Mouse (Mus musculus): ENCODE measurements around the gene 4430402I18Rik. TPM values are rescaled to one million over a fixed set of nuclear protein-coding genes. Genes with fewer than 3 reads are reported as not detected.

Gene 4430402I18Rik
- polyA plus RNA-seq, 1 experiment from 2014 or later = 0.23 TPM

DNA sequence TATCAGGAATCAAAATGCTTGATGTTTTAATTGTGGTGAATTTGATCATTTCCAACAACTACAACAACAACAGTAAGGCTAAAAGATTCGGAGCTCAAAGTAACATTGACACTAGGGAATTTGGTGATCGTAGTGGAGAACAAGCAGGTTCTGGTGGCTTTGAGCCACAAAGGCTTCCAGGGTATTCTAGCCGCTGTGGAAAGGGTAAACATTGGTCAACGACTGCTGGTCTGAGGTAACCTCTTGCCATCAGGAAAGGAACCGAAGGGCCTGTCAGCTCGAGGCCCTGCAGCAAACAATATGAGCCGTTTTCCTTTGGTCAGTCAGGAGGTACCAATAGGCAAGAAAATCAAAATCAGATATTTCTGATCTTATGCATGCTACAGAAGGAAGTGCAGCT, 15.0 kb upstream of the 4430402I18Rik start:
- H3K4me2 ChIP-seq (ENCODE audit: low read length) = no peak overlapping the region

DNA sequence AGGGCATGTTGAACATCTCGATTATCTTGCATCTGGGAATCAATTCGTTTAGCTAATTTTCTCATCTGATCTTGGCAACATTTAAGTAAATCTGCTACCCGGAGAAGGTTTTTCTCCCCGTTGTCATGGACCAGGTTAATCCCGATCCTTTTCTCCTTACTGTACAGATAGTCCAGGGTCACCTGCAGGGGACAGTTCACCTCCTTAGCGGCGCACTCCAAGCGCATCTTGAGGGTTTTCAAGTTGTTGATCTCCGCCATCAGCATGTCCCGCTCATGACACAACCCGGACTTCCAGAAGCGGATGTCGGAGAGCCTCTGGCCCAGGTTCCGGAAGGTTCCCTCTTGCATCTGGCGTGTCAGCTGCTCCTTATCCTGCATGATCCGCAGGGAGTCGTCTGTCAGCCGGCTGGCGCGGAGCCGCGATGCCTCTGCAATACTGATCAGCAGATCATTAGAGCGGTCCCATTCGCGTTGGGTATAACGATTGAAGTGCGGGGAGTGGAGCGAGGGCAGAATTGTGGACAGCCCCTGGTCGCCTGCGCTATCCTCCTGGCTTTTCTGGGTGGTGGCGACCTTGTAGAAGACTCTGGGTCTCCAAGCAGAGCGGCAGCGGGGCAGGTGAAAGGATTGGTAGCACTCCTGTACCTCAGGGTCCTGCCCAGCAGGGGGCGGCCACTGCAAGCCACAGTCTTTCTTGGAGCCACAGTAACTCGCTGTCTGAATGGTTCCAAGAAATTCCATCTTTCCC, 7.4 kb upstream of the 4430402I18Rik start:
- 18% methylated on average over 35 of the region's 35 CpGs for WGBS
- H3K9me3 ChIP-seq (ENCODE audit: control insufficient read depth, low read length) = no peaks in the 10 kb centered on the region
- ATAC-seq (replicated peaks; ENCODE audit: low FRiP score, low TSS enrichment, low read depth) = peak; percentile 76
- DNase-seq (ENCODE audit: low spot score) = peak; percentile 90
- no peaks in the 10 kb centered on the region for H3K4me1 ChIP-seq (replicated peaks; ENCODE audit: control insufficient read depth, insufficient read depth, low read length)
- H3K27ac ChIP-seq (ENCODE audit: low read depth) = no peak overlapping the region
- H3K27me3 ChIP-seq (replicated peaks; ENCODE audit: control insufficient read depth, insufficient read depth, low read length) = peaks cover 7% of the 10 kb centered on the region; the same call in 1 of the 2 replicates
- peak overlapping the region; percentile 57 for H3K4me2 ChIP-seq (ENCODE audit: low read length)
- H3K9ac ChIP-seq (ENCODE audit: low read length) = no peak overlapping the region
- peak overlapping the region; percentile 26 for H3K4me3 ChIP-seq (ENCODE audit: low read depth, low read length)
- no peaks in the 10 kb centered on the region for H3K36me3 ChIP-seq (ENCODE audit: control insufficient read depth, insufficient read depth, low read length)

More for the DNA sequence above, 15.0 kb upstream of the 4430402I18Rik start:
- no peaks in the 10 kb centered on the region for H3K9me3 ChIP-seq (ENCODE audit: control insufficient read depth, low read length)
- ATAC-seq (replicated peaks; ENCODE audit: low FRiP score, low TSS enrichment, low read depth) (no peak), DNase-seq (ENCODE audit: low spot score) (no peak)
- H3K4me1 ChIP-seq (replicated peaks; ENCODE audit: control insufficient read depth, insufficient read depth, low read length) = no peaks in the 10 kb centered on the region
- H3K27ac ChIP-seq (ENCODE audit: low read depth) = no peak overlapping the region
- H3K27me3 ChIP-seq (replicated peaks; ENCODE audit: control insufficient read depth, insufficient read depth, low read length) = no peaks in the 10 kb centered on the region
- no peak overlapping the region for H3K9ac ChIP-seq (ENCODE audit: low read length)
- no peaks in the 10 kb centered on the region for H3K36me3 ChIP-seq (ENCODE audit: control insufficient read depth, insufficient read depth, low read length)
- 62% methylated on average over 7 of the region's 7 CpGs for WGBS
- H3K4me3 ChIP-seq (ENCODE audit: low read depth, low read length) = no peak overlapping the region

DNA sequence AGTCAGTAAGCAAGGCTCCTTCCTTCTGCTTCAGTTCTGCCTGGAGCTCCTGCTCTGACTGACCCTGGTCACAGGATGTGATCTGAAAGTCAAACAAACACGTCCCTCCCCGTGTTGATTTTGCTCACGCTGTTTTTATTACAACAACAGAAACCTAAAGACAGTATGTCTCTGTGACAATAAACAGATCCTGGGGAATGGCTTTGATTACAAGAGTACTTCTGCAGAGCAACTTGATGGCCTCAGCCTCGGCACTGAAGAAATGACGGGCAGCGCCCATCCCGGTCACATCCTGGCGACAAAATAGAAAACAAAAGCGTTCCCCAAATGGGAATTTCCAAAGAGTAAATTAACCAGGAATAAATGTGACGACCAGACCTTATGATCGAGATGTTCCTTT, 2.7 kb upstream of the 4430402I18Rik start:
- ATAC-seq (replicated peaks; ENCODE audit: low FRiP score, low TSS enrichment, low read depth) (no peak), DNase-seq (ENCODE audit: low spot score) (no peak)
- no peaks in the 10 kb centered on the region for H3K9me3 ChIP-seq (ENCODE audit: control insufficient read depth, low read length)
- H3K4me3 ChIP-seq (ENCODE audit: low read depth, low read length) = no peak overlapping the region
- no peaks in the 10 kb centered on the region for H3K4me1 ChIP-seq (replicated peaks; ENCODE audit: control insufficient read depth, insufficient read depth, low read length)
- H3K27me3 ChIP-seq (replicated peaks; ENCODE audit: control insufficient read depth, insufficient read depth, low read length) = peaks cover 7% of the 10 kb centered on the region; the same call in 1 of the 2 replicates
- no peak overlapping the region for H3K9ac ChIP-seq (ENCODE audit: low read length)
- H3K36me3 ChIP-seq (ENCODE audit: control insufficient read depth, insufficient read depth, low read length) = no peaks in the 10 kb centered on the region
- no peak overlapping the region for H3K27ac ChIP-seq (ENCODE audit: low read depth)
- WGBS = 32% methylated on average over 11 of the region's 11 CpGs
- H3K4me2 ChIP-seq (ENCODE audit: low read length) = no peak overlapping the region

DNA sequence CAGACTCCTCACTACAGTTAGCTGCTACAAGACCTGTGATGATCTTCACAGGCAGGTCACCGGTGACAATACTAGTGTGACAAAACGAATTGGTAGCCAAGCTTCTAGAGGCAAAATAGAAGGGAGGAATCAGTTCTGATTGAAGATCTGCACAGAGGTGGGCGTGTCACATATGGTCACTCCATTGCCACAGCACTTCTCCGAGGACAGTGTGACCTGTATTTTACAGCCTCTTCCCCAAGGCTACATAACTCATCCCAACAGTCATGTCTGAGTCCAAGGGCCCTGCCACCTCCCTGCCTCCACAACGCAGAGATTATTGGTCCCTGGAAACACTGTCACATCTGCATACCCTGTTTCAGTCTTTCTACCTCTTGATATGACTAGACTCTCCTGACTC, 1.6 kb upstream of the 4430402I18Rik start:
- DNase-seq (ENCODE audit: low spot score) (no peak), ATAC-seq (replicated peaks; ENCODE audit: low FRiP score, low TSS enrichment, low read depth) (no peak)
- no peaks in the 10 kb centered on the region; the same call in 1 of the 2 replicates for H3K27me3 ChIP-seq (replicated peaks; ENCODE audit: control insufficient read depth, insufficient read depth, low read length)
- H3K9me3 ChIP-seq (ENCODE audit: control insufficient read depth, low read length) = no peaks in the 10 kb centered on the region
- H3K4me2 ChIP-seq (ENCODE audit: low read length) = no peak overlapping the region
- H3K9ac ChIP-seq (ENCODE audit: low read length) = no peak overlapping the region
- peaks cover 6% of the 10 kb centered on the region; the same call in 1 of the 2 replicates for H3K4me1 ChIP-seq (replicated peaks; ENCODE audit: control insufficient read depth, insufficient read depth, low read length)
- H3K4me3 ChIP-seq (ENCODE audit: low read depth, low read length) = no peak overlapping the region
- WGBS = 81% methylated on average over 5 of the region's 5 CpGs
- H3K36me3 ChIP-seq (ENCODE audit: control insufficient read depth, insufficient read depth, low read length) = no peaks in the 10 kb centered on the region
- H3K27ac ChIP-seq (ENCODE audit: low read depth) = no peak overlapping the region

DNA sequence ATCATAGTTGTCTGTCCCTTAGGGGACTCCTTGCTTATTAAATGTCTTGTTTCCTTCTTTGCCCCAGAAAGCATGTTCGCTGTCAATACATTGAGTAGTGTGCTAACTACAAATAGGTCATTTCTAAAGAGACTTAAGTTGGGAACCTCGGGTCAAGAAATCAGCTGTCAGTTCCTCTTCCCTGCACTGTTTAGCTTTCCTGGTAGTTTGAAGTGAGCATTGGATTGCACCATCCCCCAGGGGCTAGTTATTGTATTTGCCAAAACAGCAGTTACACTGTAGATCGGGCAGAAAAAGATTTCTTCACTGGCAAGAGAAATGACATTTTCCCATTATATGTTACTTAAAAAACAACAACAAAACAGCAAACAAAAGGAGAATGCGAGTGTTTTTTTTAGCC, 578 bp upstream of the 4430402I18Rik start:
- DNase-seq (ENCODE audit: low spot score) = no peak
- Histone ChIP-seq H3K36me3 (ENCODE audit: control insufficient read depth, insufficient read depth, low read length) (no peaks in the 10 kb centered on the region), H3K27ac (ENCODE audit: low read depth) (no peak overlapping the region), H3K27me3 (replicated peaks; ENCODE audit: control insufficient read depth, insufficient read depth, low read length) (no peaks in the 10 kb centered on the region), H3K9me3 (ENCODE audit: control insufficient read depth, low read length) (no peaks in the 10 kb centered on the region), H3K4me2 (ENCODE audit: low read length) (no peak overlapping the region), H3K4me3 (ENCODE audit: low read depth, low read length) (no peak overlapping the region), H3K4me1 (replicated peaks; ENCODE audit: control insufficient read depth, insufficient read depth, low read length) (peaks cover 6% of the 10 kb centered on the region; the same call in 1 of the 2 replicates), H3K9ac (ENCODE audit: low read length) (no peak overlapping the region)
- WGBS = 77% methylated on average over 4 of the region's 4 CpGs
- ATAC-seq (replicated peaks; ENCODE audit: low FRiP score, low TSS enrichment, low read depth) = no peak

DNA sequence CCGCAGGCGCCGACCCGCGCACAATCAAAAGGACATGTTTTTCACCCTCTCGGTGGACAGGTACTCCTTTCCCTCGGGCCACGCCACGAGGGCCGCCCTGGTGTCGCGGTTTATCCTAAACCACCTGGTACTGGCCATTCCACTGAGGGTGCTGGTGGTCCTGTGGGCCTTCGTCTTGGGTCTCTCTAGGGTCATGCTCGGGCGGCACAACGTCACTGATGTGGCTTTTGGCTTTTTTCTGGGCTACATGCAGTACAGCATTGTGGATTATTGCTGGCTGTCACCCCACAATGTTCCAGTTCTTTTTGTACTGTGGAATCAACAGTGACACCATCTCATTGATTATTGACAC, 3.1 kb downstream of the 4430402I18Rik start:
- no peaks in the 10 kb centered on the region for H3K27me3 ChIP-seq (replicated peaks; ENCODE audit: control insufficient read depth, insufficient read depth, low read length)
- no peaks in the 10 kb centered on the region for H3K36me3 ChIP-seq (ENCODE audit: control insufficient read depth, insufficient read depth, low read length)
- no peak for DNase-seq (ENCODE audit: low spot score)
- no peak for ATAC-seq (replicated peaks; ENCODE audit: low FRiP score, low TSS enrichment, low read depth)
- 8% methylated on average over 16 of the region's 16 CpGs for WGBS
- H3K9me3 ChIP-seq (ENCODE audit: control insufficient read depth, low read length) = no peaks in the 10 kb centered on the region
- peaks cover 6% of the 10 kb centered on the region; the same call in 1 of the 2 replicates for H3K4me1 ChIP-seq (replicated peaks; ENCODE audit: control insufficient read depth, insufficient read depth, low read length)
- H3K9ac ChIP-seq (ENCODE audit: low read length) = peak overlapping the region; percentile 69
- peak overlapping the region; percentile 70 for H3K4me3 ChIP-seq (ENCODE audit: low read depth, low read length)
- peak overlapping the region; percentile 83 for H3K4me2 ChIP-seq (ENCODE audit: low read length)
- no peak overlapping the region for H3K27ac ChIP-seq (ENCODE audit: low read depth)

DNA sequence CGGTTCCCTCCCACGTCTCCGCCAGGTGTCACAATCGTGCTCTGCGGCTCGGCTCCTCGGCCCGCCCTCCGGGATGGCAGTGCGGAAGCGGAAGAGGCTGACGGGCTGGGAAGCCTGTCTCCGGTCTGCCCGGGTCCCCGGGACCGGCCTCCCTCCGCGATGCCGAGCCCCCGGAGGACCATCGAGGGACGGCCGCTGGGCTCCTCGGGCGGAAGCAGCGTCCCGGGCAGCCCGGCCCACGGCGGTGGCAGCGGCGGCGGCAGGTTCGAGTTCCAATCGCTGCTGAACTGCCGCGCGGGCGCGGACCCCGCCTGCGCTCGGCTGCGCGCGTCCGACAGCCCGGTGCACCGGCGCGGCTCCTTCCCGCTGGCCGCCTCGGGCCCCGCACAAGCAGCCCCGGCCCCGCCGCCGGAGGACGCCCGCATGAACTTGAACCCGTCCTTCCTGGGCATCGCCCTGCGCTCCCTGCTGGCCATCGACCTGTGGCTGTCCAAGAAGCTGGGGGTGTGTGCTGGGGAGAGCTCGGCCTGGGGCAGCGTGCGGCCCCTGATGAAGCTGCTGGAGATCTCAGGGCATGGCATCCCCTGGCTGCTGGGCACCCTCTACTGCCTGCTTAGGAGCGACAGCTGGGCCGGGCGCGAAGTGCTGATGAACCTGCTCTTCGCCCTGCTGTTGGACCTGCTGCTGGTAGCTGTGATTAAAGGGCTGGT, 3.6 kb downstream of the 4430402I18Rik start, which contains the start of gene Plpp6:
Gene Plpp6, plus strand, starts transcription at position 112 of the 710 bp plus-strand sequence.
- under 1% methylated on average over 68 of the region's 73 CpGs for WGBS
- Histone ChIP-seq H3K9ac (ENCODE audit: low read length) (peak within 1 kb of the TSS; percentile 69), H3K4me2 (ENCODE audit: low read length) (peak within 1 kb of the TSS; percentile 83), H3K9me3 (ENCODE audit: control insufficient read depth, low read length) (no peaks in the 10 kb centered on the region), H3K4me3 (ENCODE audit: low read depth, low read length) (peak within 1 kb of the TSS; percentile 70), H3K27me3 (replicated peaks; ENCODE audit: control insufficient read depth, insufficient read depth, low read length) (no peaks in the 10 kb centered on the region), H3K36me3 (ENCODE audit: control insufficient read depth, insufficient read depth, low read length) (no peaks in the 10 kb centered on the region), H3K4me1 (replicated peaks; ENCODE audit: control insufficient read depth, insufficient read depth, low read length) (peaks cover 6% of the 10 kb centered on the region; the same call in 1 of the 2 replicates), H3K27ac (ENCODE audit: low read depth) (no peak within 1 kb of the TSS)
- peak; percentile 89 for DNase-seq (ENCODE audit: low spot score)
- ATAC-seq (replicated peaks; ENCODE audit: low FRiP score, low TSS enrichment, low read depth) = peak; percentile 82

DNA sequence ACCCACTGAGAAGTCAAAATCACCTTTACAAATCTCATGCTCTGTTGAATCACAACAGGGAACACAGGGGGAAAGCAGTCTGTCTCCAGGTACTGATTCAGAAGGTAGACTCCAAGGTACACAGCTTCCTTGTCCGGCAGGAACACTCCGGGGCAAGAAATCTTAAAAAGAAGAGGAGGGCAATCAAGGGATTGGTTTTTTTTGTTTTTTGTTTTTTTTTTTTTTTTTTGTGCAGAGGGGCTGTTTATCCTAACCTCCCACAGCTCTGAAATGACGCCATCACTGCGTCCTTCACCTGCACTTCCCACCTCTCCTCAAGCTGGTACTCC, 4.1 kb downstream of the 4430402I18Rik start:
- H3K9ac ChIP-seq (ENCODE audit: low read length) = peak overlapping the region; percentile 69
- peaks cover 6% of the 10 kb centered on the region; the same call in 1 of the 2 replicates for H3K4me1 ChIP-seq (replicated peaks; ENCODE audit: control insufficient read depth, insufficient read depth, low read length)
- no peaks in the 10 kb centered on the region for H3K36me3 ChIP-seq (ENCODE audit: control insufficient read depth, insufficient read depth, low read length)
- H3K9me3 ChIP-seq (ENCODE audit: control insufficient read depth, low read length) = no peaks in the 10 kb centered on the region
- peak overlapping the region; percentile 83 for H3K4me2 ChIP-seq (ENCODE audit: low read length)
- ATAC-seq (replicated peaks; ENCODE audit: low FRiP score, low TSS enrichment, low read depth) = no peak
- no peak overlapping the region for H3K27ac ChIP-seq (ENCODE audit: low read depth)
- WGBS = 9% methylated on average over 4 of the region's 4 CpGs
- peak overlapping the region; percentile 70 for H3K4me3 ChIP-seq (ENCODE audit: low read depth, low read length)
- DNase-seq (ENCODE audit: low spot score) = no peak
- no peaks in the 10 kb centered on the region for H3K27me3 ChIP-seq (replicated peaks; ENCODE audit: control insufficient read depth, insufficient read depth, low read length)

All from intestine, embryonic 14.5 days (tissue).